Mouse (Mus musculus) cerebellum, postnatal 4 days (tissue): Measurements from ENCODE around the gene Strn.

Experiments
- DNase-seq, 2 experiments: peaks; one replicate each; pipeline ENCODE4 v3.0.0; 2022; ENCODE audit warnings: low spot score in 2 of 2, mixed read lengths in 1 of 2

Strn gene

DNA sequence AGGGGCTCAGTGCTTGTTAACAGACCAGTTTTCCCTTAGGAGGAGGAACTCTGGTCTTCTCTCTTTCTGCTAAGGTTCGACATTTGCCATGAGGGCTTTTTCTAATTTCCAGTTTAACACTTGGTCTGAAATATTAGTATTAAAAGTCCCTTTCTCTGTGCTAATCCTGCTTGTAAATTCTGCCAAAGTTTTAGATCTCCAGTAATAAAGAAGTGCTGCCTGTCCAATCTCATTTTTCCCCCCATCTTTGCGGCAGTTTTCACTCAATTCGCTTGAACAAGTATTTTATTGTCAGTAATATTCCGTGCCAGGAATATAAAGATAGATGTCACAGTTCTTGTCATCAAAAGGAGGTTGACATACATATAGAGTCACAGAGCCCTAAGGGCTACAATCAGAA lies at the start of gene Strn:
TSS of gene Strn (minus strand) at position 101 of the 400 bp plus-strand sequence.
- DNase-seq = no peak

GRCm38 (mm10) chr17:78778765-78779164 lies 41.8 kb upstream of the Strn start:
- no peak for DNase-seq

GRCm38 (mm10) chr17:78772317-78772716 lies 35.3 kb upstream of the Strn start:
- no peak for DNase-seq

DNA sequence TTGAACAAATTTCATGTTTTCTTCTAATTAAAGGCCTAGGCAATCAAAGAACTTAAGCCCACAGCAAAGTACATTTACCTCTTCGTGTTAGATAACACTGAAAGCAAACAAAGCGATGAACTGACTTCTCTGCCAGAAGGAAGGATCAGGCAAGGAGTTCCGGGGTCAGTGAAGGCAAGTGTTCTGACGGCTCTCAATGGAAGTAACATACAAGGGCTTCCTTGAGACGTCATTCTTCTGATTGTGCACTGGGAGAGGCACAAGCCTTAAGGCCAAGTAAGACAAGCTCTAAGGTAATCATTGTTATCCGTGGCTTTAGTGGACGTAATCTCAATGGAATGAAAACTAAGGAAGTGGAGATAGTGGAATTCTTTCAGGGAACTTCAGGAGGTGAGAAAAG lies 33.9 kb upstream of the Strn start:
- no peak for DNase-seq

- no peak for DNase-seq
Measured at GRCm38 (mm10) chr17:78769341-78769740, 32.3 kb upstream of the Strn start.

DNA sequence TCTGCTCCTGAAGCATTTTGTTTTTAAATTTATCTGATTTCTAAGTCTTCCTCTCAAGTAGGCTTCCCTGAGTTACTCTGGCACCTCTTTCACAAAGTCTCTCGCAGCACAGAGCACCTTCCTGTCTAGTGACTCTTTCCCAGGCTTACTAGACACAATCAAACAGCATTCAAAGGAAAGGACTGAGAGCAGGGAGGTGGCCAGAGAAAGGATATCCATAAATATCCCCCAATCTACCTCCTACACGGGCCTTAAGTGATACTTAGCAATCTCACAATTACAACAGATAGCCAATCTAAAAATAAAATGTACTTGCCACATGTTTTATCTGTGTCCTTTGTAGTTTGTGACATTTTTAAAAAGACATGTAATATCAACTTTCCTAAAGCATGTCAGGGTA lies 31.9 kb upstream of the Strn start:
- no peak for DNase-seq

- DNase-seq = no peak
Measured at GRCm38 (mm10) chr17:78767546-78767945, 30.6 kb upstream of the Strn start.

- DNase-seq = no peak
Measured at GRCm38 (mm10) chr17:78766084-78766483, 29.1 kb upstream of the Strn start.

- no peak for DNase-seq
Measured at GRCm38 (mm10) chr17:78763272-78763671, 26.3 kb upstream of the Strn start.

DNA sequence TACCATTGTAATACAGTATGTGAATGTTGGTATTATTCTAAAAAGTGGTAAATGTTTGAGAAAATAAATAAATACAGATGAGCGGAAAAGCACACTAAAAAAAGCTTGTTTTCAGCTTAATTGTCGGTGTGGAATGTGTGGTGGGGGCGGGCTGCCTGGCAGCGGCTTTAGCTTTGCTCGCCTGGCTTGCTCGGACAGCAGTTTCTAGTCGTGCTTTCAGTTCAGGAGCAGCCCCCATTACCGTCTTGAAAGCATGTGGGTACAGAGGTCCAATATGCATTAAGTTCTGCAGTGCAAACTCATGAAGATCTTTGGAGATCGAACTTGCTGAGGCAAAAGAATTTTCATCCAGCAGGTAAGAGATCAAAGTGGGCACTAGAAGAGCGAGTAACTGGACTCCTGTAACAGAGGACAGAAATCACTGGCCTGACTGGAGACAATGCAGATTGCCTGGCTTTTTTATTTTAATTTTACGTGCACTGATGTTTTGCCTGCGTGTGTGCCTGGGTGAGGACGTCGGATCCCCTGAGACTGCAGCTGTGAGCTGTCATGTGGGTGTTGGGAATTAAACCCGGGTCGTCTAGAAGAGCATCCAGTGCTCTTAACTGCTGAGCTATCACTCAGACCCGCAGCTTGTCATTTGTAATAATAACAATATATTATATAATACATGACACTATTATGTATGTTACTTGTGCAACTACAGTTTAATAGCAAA lies 16.1 kb upstream of the Strn start:
- DNase-seq = no peak

GRCm38 (mm10) chr17:78752064-78752463 lies 15.1 kb upstream of the Strn start:
- DNase-seq = no peak

- DNase-seq = no peak
Measured at GRCm38 (mm10) chr17:78748440-78748839, 11.4 kb upstream of the Strn start.

DNA sequence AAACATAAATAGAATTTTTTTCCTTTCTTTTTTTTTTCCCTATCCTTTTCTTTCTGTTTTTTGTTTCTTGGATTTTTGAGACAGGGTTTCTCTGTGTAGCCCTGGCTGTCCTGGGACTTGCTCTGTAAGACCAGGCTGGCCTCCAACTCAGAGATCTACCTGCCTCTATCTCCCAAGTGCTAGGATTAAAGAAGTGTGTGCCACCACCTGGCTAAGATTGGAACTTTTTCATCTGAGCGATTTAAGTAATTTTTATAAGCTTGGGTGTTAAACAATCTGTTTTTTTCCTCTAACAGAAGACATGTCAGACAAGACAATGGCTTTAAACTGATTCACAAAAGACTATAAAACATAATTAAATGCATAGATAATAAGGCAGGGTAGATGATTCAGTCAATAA lies 1.4 kb upstream of the Strn start:
- no peak for DNase-seq

DNA sequence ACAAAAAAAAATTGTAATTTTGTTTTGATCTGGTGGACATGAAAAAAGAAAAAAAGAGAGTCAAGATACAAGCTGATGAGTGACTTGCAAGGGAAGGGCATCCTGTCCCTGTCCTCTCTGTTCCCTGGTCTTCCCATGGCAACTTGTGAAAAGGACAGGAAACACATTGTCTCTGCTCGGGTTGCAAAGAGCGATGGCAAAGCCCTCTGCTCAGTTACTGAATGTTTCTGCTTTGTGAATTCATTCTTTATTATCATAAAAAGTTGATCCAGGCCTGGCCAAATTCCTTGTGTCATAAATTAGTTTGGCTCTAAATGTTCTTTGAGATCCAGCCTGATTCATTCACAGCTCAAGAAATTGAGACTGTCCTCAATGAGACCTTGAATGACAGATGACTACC lies 775 bp upstream of the Strn start:
- DNase-seq = no peak

DNA sequence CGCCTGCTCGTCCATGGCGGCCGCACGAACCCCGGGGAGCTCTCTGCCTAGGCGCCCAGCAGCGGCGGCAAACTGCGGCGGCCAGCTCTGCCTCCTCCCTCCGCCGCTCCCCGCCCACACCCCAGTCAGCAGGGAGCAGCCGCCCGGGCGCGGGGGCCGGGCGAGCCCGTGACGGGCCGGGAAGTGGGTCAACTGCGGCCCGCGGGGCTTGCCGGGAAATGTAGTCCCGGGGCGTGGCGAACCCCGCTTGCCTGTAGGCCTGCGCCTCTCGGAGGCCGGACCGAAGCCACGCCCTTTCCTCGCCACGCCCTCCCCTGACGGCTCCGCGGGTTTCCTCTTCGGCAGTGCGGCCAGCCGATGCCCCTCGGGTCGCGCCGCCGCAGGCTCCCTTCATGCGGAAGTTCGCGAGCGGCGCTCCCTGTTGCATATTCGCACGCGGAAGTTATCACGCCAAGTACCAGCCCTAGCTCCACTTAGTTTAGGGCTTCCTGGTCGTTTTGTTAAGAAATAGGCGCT lies 465 bp downstream of the Strn start:
- DNase-seq = peak; percentile 94 to 98

DNA sequence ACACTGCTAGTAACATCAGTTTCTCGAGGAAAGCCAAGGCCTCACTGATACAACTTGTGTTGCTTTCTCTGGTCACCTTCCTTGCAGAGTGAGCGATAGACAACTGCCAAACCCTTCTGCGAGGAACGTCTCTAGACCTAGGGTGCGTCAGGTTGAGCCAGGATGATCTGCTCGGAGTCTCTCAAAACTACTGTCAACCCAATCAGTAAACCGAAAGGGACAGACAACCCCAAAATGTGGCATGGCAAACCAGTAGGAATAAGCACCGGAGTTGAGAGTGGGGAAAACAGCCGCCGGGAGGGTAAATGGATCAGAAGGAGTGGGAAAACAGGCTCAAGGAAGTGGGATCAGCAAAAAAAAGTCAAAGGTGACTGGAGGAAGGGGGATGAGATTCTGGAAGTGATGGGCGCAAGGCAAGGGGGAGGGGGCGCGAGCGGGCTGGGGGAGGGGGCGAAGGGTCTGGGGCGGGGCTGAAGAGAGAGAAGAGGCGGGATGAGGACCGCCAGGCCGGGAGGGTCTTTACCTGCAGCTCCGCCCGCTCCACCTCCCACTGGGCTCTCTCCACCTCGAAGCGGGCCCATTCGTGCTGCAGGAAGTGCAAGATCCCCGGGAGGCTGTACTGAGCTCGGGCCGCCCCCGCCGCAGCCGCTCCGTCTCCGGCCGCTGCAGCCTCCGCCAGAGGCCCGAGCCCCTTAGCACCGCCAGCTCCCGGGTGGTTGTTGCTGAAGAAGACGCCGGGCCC lies 1.1 kb downstream of the Strn start:
- DNase-seq = peak in 1 of 2 experiments; percentile 28

DNA sequence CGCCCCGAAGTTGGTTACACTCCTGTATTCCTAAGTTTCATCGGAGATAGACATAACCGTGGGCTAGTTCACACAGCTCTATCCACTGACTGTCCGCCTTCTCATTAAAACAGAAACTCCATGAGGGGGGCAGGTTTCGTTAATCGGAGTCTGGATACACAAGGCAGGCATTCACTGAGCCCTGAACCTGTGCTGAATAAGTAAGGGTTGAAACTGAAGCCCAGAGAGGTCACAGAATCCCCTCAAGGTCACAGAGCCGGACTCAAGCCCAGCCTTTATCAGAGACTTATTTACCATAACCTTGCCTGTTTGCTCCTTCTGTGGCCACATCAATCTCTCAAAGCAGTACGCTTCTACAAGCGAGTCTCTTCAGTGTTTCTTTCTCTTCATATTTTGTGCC lies 2.2 kb downstream of the Strn start:
- no peak for DNase-seq

- no peak for DNase-seq
Measured at GRCm38 (mm10) chr17:78732056-78732455, 4.9 kb downstream of the Strn start.

DNA sequence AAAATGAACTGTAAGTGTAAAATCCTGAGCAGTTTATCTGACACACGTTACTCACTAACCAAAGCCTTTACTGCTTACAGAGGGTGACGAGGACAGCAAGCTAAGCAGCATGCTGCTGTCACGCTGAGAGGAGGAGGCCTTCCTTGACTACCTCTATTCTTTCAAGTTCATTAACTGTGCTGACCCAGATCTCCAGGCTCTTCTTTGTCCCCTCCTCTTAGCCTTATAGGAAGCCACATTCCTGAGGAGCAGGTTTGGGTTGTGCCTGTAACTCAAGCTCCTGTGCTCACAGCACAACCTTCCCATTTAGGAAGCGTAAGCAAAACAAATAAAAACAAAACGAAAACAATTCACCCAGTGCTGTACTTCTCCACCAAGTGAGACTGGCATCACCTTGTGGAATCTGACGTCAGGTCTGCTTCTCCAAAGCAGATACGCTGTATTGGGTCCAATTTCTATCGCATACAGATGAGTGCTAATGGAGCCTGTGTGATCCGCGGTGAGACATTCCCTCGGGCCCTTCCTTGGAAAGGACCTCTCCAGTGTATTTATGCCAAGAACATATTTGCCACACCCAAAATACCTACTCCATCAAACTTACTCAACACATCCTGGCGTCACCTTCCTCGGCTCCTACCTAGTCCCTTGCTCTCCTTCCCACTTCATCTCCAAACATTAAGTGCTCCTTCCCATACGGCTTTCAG lies 10.1 kb downstream of the Strn start:
- no peak for DNase-seq

DNA sequence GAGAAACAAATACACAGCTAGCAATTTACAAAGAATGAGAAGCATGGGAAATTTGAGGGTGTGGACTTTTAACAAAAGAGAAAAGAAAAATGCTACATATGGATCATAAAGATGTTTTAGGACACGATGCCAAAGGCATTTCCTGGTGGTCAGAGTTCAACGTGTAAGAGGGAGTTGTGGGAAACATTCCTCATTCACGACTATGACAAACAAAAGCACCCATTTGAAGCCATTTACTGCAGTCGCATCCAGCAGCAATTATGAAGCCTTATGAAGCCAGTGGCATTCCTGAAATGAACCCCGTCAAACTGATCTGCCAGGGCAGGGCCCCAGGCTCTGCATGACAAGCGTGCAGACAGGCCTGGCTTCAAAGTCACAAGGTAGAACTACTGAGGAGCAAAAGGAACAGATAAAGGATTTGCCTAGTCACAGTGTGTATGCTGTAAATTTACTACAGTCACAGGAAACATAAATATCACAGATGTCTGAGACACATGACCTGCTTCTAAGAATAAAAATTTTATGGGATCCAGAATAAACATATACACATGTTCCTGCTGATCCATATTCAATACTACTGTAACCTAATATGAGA lies 12.4 kb downstream of the Strn start:
- DNase-seq = no peak

DNA sequence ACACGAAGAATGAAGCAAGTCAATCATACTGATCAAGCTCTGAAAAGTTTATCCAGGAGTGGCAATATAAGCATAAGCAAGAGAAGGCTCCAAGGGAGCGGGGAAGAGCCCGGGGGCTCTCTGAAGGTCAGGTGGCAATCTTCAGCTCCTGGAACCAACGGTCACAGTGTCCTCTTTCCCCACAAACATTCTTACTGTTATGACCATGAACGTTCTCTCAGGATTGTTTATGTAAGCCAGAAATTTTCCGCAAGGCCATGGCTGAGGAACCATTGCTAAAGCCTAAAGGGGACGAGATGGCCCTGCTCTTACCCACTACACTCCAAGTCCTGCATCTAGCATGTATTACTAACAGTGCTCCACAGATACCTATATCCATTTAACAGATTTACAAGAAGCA lies 15.3 kb downstream of the Strn start:
- no peak for DNase-seq

- DNase-seq = no peak
Measured at GRCm38 (mm10) chr17:78719086-78719485, 17.9 kb downstream of the Strn start.
